9 mouse cellular contexts compared by ENCODE assay signal in genomic region chr3:119498711-119499110, GRCm38 (mm10).
DNase-seq lines count a peak whose midpoint lies in the region; ATAC-seq lines count a peak whose summit lies in the region.
"Had no signal": no experiment of that assay in that cellular context is flagged by ENCODE, and none has a peak within 500 bp of the region (broad histone marks: within the 10 kb centered on the region; RNA-seq: fewer than 3 reads in every experiment).

No protein-coding gene starts in this region.

- peak; percentile 91 for ATAC-seq in forebrain, embryonic 14.5 days
- peak; percentile 90 for ATAC-seq in hindbrain, embryonic 16.5 days
- ATAC-seq in neural tube, embryonic 14.5 days (ENCODE audit: low read depth) = no peak

- H3K27me3 ChIP-seq in forebrain, embryonic 14.5 days (replicated peaks; ENCODE audit: control insufficient read depth, insufficient read depth, low read length) = no peaks in the 10 kb centered on the region
- no peaks in the 10 kb centered on the region for H3K27me3 ChIP-seq in hindbrain, embryonic 16.5 days (replicated peaks; ENCODE audit: control insufficient read depth, insufficient read depth, low read length)
- H3K27me3 ChIP-seq in neural tube, embryonic 14.5 days (ENCODE audit: control insufficient read depth, insufficient read depth, low read length) = no peaks in the 10 kb centered on the region
- H3K27me3 ChIP-seq: limb, embryonic 15.5 days had no signal

- H3K4me1 ChIP-seq in forebrain, embryonic 14.5 days (ENCODE audit: control insufficient read depth, insufficient read depth, low read length) = peaks cover 7% of the 10 kb centered on the region
- peaks cover 7% of the 10 kb centered on the region for H3K4me1 ChIP-seq in hindbrain, embryonic 16.5 days (ENCODE audit: control insufficient read depth, insufficient read depth, low read depth, low read length)
- H3K4me1 ChIP-seq in neural tube, embryonic 14.5 days (ENCODE audit: control insufficient read depth, insufficient read depth, low read length) = no peaks in the 10 kb centered on the region
- H3K4me1 ChIP-seq: limb, embryonic 15.5 days had no signal

- peak; percentile 6 for DNase-seq in urinary bladder, postnatal 14 days (ENCODE audit: low spot score)
- DNase-seq in urinary bladder, adult 18-20 months (ENCODE audit: low spot score in 2 of 2) = no peak
- peak; percentile 91 for DNase-seq in forebrain, embryonic 14.5 days (ENCODE audit: low spot score)
- peak; percentile 73 for DNase-seq in left cerebral cortex, adult 11 months (ENCODE audit: low spot score)
- DNase-seq in spleen, postnatal 14 days (ENCODE audit: low spot score in 2 of 2) = no peak
- no peak for DNase-seq in natural killer cell, adult 2 months (ENCODE audit: low spot score in 2 of 2)

- no peaks in the 10 kb centered on the region for H3K36me3 ChIP-seq in forebrain, embryonic 14.5 days (ENCODE audit: control insufficient read depth, insufficient read depth, low read length)
- no peaks in the 10 kb centered on the region for H3K36me3 ChIP-seq in hindbrain, embryonic 16.5 days (ENCODE audit: control insufficient read depth, insufficient read depth, low read length)
- no peaks in the 10 kb centered on the region for H3K36me3 ChIP-seq in neural tube, embryonic 14.5 days (ENCODE audit: control insufficient read depth, insufficient read depth, low read length)
- H3K36me3 ChIP-seq: limb, embryonic 15.5 days had no signal

- H3K27ac ChIP-seq in forebrain, embryonic 14.5 days (ENCODE audit: low read depth, low read length) = peak overlapping the region; percentile 29; the same call in 1 of the 2 replicates
- H3K27ac ChIP-seq in hindbrain, embryonic 16.5 days (ENCODE audit: low read depth, low read length) = peak overlapping the region; percentile 12; the same call in 1 of the 2 replicates
- H3K27ac ChIP-seq in neural tube, embryonic 14.5 days (ENCODE audit: low read depth, low read length) = no peak overlapping the region
- H3K27ac ChIP-seq: limb, embryonic 15.5 days had no signal

- WGBS in forebrain, embryonic 14.5 days = 28% methylated on average over 20 of the region's 20 CpGs
- WGBS in hindbrain, embryonic 16.5 days = 40% methylated on average over 20 of the region's 20 CpGs
- 62% methylated on average over 20 of the region's 20 CpGs for WGBS in neural tube, embryonic 14.5 days

- H3K9ac ChIP-seq in forebrain, embryonic 14.5 days (ENCODE audit: low read length) = 0 out of 2 replicates have a peak overlapping the region, but pooled peaks have one; percentile 33
- peak overlapping the region; percentile 17; the same call in 1 of the 2 replicates for H3K9ac ChIP-seq in hindbrain, embryonic 16.5 days (ENCODE audit: low read depth, low read length)
- no peak overlapping the region for H3K9ac ChIP-seq in neural tube, embryonic 14.5 days (replicated peaks; ENCODE audit: low read depth, low read length)
- H3K9ac ChIP-seq: limb, embryonic 15.5 days had no signal

- H3K9me3 ChIP-seq in forebrain, embryonic 14.5 days (replicated peaks; ENCODE audit: control insufficient read depth, low read length) = no peaks in the 10 kb centered on the region
- no peaks in the 10 kb centered on the region for H3K9me3 ChIP-seq in hindbrain, embryonic 16.5 days (ENCODE audit: control insufficient read depth, low read length)
- no peaks in the 10 kb centered on the region for H3K9me3 ChIP-seq in neural tube, embryonic 14.5 days (ENCODE audit: control insufficient read depth, low read length)
- H3K9me3 ChIP-seq: limb, embryonic 15.5 days had no signal

- peak overlapping the region; percentile 46 for H3K4me2 ChIP-seq in forebrain, embryonic 14.5 days (ENCODE audit: low read length)
- peak overlapping the region; percentile 58 for H3K4me2 ChIP-seq in hindbrain, embryonic 16.5 days (ENCODE audit: low read length)
- H3K4me2 ChIP-seq in neural tube, embryonic 14.5 days (ENCODE audit: low read depth, low read length) = peak overlapping the region; percentile 25; the same call in 1 of the 2 replicates
- H3K4me2 ChIP-seq: limb, embryonic 15.5 days had no signal

- H3K4me3 ChIP-seq in forebrain, embryonic 14.5 days (ENCODE audit: low read depth, low read length) = no peak overlapping the region
- H3K4me3 ChIP-seq in hindbrain, embryonic 16.5 days (ENCODE audit: low read length) = peak overlapping the region; percentile 34
- no peak overlapping the region for H3K4me3 ChIP-seq in neural tube, embryonic 14.5 days (ENCODE audit: low read depth, low read length)
- H3K4me3 ChIP-seq: limb, embryonic 15.5 days had no signal

Comparison
In these comparisons a context has a peak if more than half of its experiments do, and no peak if none do; other contexts are left out.
1. DNase-seq: peak in urinary bladder, postnatal 14 days (single experiment), forebrain, embryonic 14.5 days (single experiment) and left cerebral cortex, adult 11 months (single experiment); none in urinary bladder, adult 18-20 months (0 of 2), spleen, postnatal 14 days (0 of 2) and natural killer cell, adult 2 months (0 of 2).
2. Peak in every context shown above with its lines, with median percentiles within 50 percentile points of each other: H3K4me2 ChIP-seq.